Mouse (Mus musculus) testis, adult 2 months (tissue): ENCODE data around the gene Iqcc. TPM values are rescaled to one million over a fixed set of nuclear protein-coding genes. Genes with fewer than 3 reads are reported as not detected.

ENCODE experiments used
- H3K27ac ChIP-seq: fragments of 200-500 bp; 2 replicates; pipeline ENCODE4 v1.5.1; 2012; ENCODE audit warnings: low read depth, low read length; ENCODE audit not compliant: control insufficient read depth, insufficient read depth
- H3K27me3 ChIP-seq: fragments of 200-500 bp; 2 replicates; pipeline ENCODE4 v1.6.1; 2012; ENCODE audit warnings: mild to moderate bottlenecking, low read length, moderate library complexity; ENCODE audit not compliant: control insufficient read depth, insufficient read depth
- H3K36me3 ChIP-seq: fragments of 200-500 bp; 2 replicates; pipeline ENCODE4 v1.6.1; 2012; ENCODE audit warnings: mild to moderate bottlenecking, low read length; ENCODE audit not compliant: control insufficient read depth, insufficient read depth
- H3K4me1 ChIP-seq: fragments of 200-500 bp; 2 replicates; pipeline ENCODE4 v1.6.1; 2012; ENCODE audit warnings: low read length; ENCODE audit not compliant: control insufficient read depth, insufficient read depth
- H3K4me3 ChIP-seq: fragments of 200-500 bp; 2 replicates; pipeline ENCODE4 v1.5.1; 2012; ENCODE audit warnings: low read depth, mild to moderate bottlenecking, low read length, moderate library complexity, mixed read lengths; ENCODE audit not compliant: control insufficient read depth
- CTCF ChIP-seq: fragments of 200-500 bp; IDR thresholded peaks from 2 replicates; pipeline ENCODE4 v1.5.1; 2012; ENCODE audit warnings: low read depth, mild to moderate bottlenecking, inconsistent platforms, low read length, moderate library complexity; ENCODE audit not compliant: control insufficient read depth, insufficient read depth, insufficient replicate concordance
- POLR2A ChIP-seq: fragments of 200-500 bp; IDR thresholded peaks from 2 replicates; pipeline ENCODE4 v1.6.1; 2012; ENCODE audit warnings: low read depth, mild to moderate bottlenecking, inconsistent platforms, low read length, moderate library complexity; ENCODE audit not compliant: control insufficient read depth
- polyA plus RNA-seq: library from polyadenylated mRNA; depleted of rRNA; stranded (reverse); fragments of >200 nt; gene quantifications from 2 replicates; pipeline ENCODE4 v1.2.3, GENCODE M21; 2012; rRNA removed

Iqcc gene
- 45.7 and 46.2 TPM in 2 replicates for polyA plus RNA-seq

DNA sequence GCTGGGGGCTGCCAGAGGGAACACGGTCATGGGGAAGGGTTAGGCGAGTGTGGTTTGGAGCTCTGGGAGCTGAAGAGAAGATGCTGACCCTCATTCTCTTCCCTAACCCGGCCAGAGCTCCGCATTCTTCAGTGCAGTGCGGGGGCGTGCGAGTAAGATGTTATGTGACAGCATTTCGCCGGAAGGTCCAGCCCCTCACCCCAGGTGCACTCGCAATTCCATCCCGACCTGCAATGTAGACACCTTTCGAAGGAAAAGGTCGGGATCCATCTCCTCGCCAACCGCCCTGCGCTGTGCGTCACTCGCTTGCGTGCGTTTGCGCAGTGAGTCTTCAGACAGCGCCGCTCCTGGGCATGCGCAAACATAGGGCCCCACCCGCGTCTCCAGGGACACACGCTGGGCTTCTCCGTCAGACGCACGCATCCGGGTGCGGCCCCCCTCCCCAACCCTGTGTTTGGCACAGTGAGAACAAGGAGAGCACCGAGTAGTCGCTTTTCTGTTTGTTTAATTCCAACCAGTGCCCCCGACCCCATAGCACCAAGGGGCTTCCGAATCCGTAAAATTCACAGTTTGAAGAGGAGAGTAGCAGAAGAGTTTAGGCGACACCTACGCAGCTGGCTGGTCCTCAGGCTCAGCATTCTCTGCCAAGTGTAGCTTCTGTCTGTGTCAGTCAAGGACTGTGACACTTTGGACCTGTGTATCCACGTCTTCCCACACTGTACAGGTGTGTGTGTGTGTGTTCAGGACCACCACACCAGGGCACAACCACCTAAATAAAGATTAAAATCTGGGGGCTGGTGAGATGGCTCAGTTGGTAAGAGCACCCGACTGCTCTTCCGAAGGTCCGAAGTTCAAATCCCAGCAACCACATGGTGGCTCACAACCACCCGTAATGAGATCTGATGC lies at the start of gene Iqcc:
Iqcc (minus strand) TSS at position 314 of the 906 bp plus-strand sequence.
- Histone ChIP-seq H3K27me3 (no peaks in the 10 kb centered on the region), H3K36me3 (no peaks in the 10 kb centered on the region; the same call in 1 of the 2 replicates), H3K27ac (peak within 1 kb of the TSS; percentile 93), H3K4me1 (peaks cover 23% of the 10 kb centered on the region), H3K4me3 (peak within 1 kb of the TSS; percentile 92)
- TF ChIP-seq CTCF (no peak), POLR2A (peak; percentile 99)

DNA sequence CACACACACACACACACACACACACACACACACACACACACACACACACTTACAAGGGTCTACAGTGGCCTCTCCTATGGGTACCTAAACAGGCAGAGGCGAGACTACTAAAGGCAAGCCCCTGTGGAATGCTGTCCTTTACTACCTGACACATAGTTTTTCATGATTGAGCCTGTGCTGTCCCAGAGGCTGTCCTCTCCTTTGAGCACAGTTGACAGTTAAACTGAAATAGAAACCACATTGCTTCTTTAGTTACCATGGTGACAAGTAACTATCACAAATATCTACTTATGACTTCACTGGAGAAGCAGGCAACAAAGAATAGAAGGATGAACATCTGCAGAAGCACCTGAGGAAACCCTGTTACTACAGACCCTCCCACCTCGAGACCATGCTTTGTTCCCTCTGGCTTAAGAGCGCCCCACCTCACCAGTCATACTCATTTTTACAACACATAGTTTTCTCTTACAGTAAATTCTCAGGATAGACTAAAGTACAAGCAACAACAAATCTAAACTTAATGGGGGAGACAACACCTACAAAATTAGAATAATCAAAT lies 43.4 kb upstream of the Iqcc start:
- Histone ChIP-seq H3K4me1 (peaks cover 4% of the 10 kb centered on the region), H3K36me3 (peaks cover 9% of the 10 kb centered on the region), H3K27ac (peak overlapping the region; percentile 92), H3K4me3 (peak overlapping the region; percentile 89), H3K27me3 (no peaks in the 10 kb centered on the region)
- TF ChIP-seq CTCF (no peak), POLR2A (0 out of 2 replicates have a peak, but pooled peaks have one; percentile 22)

DNA sequence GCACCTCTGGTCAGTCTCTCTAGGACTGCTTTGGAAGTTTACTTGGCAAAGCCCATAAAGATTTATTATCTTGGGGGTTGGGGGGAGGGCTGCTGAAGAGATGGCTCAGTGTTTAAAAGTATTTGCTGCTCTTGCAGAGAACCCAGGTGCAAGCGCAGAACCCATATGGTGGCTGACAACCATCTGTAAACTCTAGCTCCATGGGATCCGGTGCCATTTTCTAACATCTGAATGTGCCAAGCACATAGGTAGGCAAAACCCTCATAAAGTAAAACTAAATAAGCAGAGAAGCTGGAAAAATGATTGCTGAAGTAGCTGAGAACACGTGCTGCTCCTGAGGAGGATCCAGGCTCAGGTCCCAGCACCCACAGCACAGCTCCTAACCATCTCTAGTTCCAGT lies 42.7 kb upstream of the Iqcc start:
- TF ChIP-seq POLR2A, result no peak
- TF ChIP-seq CTCF, result no peak
- peaks cover 9% of the 10 kb centered on the region for H3K36me3 ChIP-seq

DNA sequence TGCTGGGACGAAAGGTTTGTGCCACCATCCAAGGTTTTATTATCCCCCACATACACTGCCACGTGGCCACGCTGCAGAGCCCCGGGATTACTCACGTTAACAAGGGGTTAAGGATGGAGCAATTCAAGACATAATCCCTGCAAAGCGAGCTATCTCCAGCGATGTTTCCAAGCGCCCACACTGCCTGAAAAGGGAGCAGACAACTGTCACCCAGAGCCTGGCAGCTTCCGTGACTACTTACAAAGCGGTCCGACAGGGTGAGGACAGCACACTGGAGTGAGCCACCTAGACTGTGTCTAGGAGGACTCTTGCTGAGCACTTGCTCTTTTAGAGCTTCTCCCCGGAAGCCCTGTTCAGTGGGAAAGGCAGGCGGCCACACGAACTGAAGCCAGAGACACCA lies 35.9 kb upstream of the Iqcc start:
- no peak overlapping the region for H3K4me3 ChIP-seq
- H3K27me3 ChIP-seq, result no peaks in the 10 kb centered on the region
- H3K36me3 ChIP-seq, result peaks cover 3% of the 10 kb centered on the region
- H3K27ac ChIP-seq, result no peak overlapping the region
- H3K4me1 ChIP-seq, result no peaks in the 10 kb centered on the region
- TF ChIP-seq POLR2A (no peak), CTCF (no peak)

More for the DNA sequence above, 42.7 kb upstream of the Iqcc start:
- Histone ChIP-seq H3K27me3 (no peaks in the 10 kb centered on the region), H3K27ac (peak overlapping the region; percentile 92), H3K4me1 (peaks cover 4% of the 10 kb centered on the region), H3K4me3 (peak overlapping the region; percentile 89)

DNA sequence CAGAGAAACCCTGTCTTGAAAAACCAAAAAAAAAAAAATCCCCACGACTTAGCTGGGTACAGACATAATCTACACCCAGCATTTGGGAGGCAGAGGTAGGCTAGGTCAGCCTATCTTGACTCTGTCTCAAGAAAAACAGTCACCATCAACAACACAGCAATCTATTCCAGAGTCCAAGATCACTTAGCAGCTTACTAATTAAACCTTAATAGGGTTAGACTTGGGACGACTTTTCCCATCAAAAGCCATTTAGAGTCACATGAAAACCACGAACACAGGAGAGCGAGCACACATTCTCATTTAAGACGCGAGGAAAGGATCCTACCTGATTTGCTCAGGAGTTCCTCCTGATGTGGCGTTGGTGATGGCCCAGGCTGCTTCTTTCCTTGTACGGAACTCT lies 31.5 kb upstream of the Iqcc start:
- H3K27me3 ChIP-seq, result no peaks in the 10 kb centered on the region
- H3K4me3 ChIP-seq, result no peak overlapping the region
- no peaks in the 10 kb centered on the region for H3K4me1 ChIP-seq
- no peak overlapping the region for H3K27ac ChIP-seq
- H3K36me3 ChIP-seq, result peaks cover 3% of the 10 kb centered on the region
- no peak for TF ChIP-seq POLR2A
- no peak for TF ChIP-seq CTCF

DNA sequence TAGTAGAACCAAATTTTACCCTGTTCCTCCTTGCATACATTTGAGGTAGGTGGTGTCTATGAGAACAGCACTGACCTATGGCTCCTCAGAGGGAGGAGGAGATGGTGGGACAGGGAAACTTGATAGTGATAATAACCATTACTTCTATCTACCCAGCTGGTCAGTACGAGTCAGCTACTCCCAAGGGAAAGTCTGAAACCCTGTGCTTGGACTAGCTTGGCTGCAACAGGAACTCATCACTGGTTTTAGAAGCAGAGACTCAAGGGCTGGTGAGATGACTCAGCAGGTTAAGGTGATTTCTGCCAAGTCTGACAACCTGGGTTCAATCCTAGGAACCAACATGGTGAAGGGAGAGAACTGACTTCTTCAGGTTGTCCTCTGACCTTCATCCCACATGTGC lies 29.8 kb upstream of the Iqcc start:
- Histone ChIP-seq H3K4me1 (no peaks in the 10 kb centered on the region), H3K36me3 (no peaks in the 10 kb centered on the region; the same call in none of the 2 replicates), H3K4me3 (no peak overlapping the region), H3K27me3 (no peaks in the 10 kb centered on the region), H3K27ac (no peak overlapping the region)
- TF ChIP-seq CTCF (no peak), POLR2A (no peak)

DNA sequence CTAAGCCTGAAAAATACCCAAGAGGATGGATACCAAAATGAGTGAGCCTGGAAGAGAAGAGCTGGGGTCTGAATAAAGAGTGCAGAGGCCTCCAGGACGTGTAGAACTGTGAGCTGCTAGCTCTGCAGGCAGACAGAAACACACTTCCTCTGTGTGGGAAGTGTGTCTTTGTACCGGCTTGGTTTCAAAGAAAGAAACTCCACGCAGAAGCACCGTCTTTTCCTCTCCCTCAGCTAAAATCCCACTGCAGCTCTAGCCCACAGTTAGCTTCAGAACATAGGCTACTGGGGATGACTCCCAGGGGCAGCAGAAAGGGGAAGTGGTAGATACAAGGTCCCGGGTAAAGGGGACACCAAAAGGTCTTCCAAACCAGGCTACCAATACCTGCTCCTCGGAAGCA lies 26.3 kb upstream of the Iqcc start:
- H3K4me3 ChIP-seq, result no peak overlapping the region
- H3K36me3 ChIP-seq, result no peaks in the 10 kb centered on the region; the same call in 1 of the 2 replicates
- TF ChIP-seq POLR2A (no peak), CTCF (no peak)
- no peak overlapping the region for H3K27ac ChIP-seq
- peaks cover 3% of the 10 kb centered on the region for H3K4me1 ChIP-seq
- no peaks in the 10 kb centered on the region for H3K27me3 ChIP-seq
